Mouse (Mus musculus) heart, adult 2 months (tissue): Measurements from ENCODE around the gene Kif1c. TPM values are rescaled to one million over a fixed set of nuclear protein-coding genes. Genes with fewer than 3 reads are reported as not detected.

Source experiments
- DNase-seq, 2 experiments: peaks; one replicate each; pipeline ENCODE4 v3.0.0; 2021
- H3K27ac ChIP-seq: fragments of 200-600 bp; 2 replicates; pipeline ENCODE4 v1.8.1; 2022
- H3K27me3 ChIP-seq: fragments of 200-500 bp; 2 replicates; pipeline ENCODE4 v1.6.1; 2012; ENCODE audit warnings: mild to moderate bottlenecking, low read length, inconsistent platforms, mixed read lengths; ENCODE audit not compliant: control insufficient read depth, insufficient read depth
- H3K36me3 ChIP-seq: fragments of 200-500 bp; 2 replicates; pipeline ENCODE4 v1.6.1; 2012; ENCODE audit warnings: low read length, inconsistent platforms; ENCODE audit not compliant: control insufficient read depth, insufficient read depth
- H3K4me1 ChIP-seq: fragments of 200-500 bp; 2 replicates; pipeline ENCODE4 v1.6.1; 2011; ENCODE audit warnings: low read length; ENCODE audit not compliant: control insufficient read depth, insufficient read depth
- H3K4me3 ChIP-seq: fragments of 200-600 bp; 2 replicates; pipeline ENCODE4 v1.8.1; 2022
- H3K79me2 ChIP-seq: fragments of 200-500 bp; replicated peaks from 2 replicates; pipeline ENCODE4 v1.6.1; 2012; ENCODE audit warnings: mild to moderate bottlenecking, inconsistent platforms, low read length, moderate library complexity, mixed read lengths; ENCODE audit not compliant: control insufficient read depth, insufficient read depth
- H3K9ac ChIP-seq: fragments of 200-500 bp; 2 replicates; pipeline ENCODE4 v1.6.1; 2012; ENCODE audit warnings: low read depth, mild to moderate bottlenecking, control low read depth, inconsistent platforms, low read length, mixed read lengths
- CTCF ChIP-seq: fragments of 200-600 bp; IDR thresholded peaks from 2 replicates; pipeline ENCODE4 v1.8.1; 2022; ENCODE audit warnings: antibody characterized with exemption, mild to moderate bottlenecking, moderate library complexity
- EP300 ChIP-seq: fragments of 200-500 bp; IDR thresholded peaks from 2 replicates; pipeline ENCODE4 v1.6.1; 2011; ENCODE audit warnings: low read depth, low read length, control low read depth; ENCODE audit not compliant: insufficient read depth
- POLR2A ChIP-seq: fragments of 200-500 bp; IDR thresholded peaks from 2 replicates; pipeline ENCODE4 v1.6.1; 2011; ENCODE audit warnings: mild to moderate bottlenecking, low read depth, low read length, control low read depth; ENCODE audit not compliant: insufficient read depth
- WGBS: fragments of 180-500 bp; shearing (Covaris S2); methylation state at CpG from one replicate; pipeline ENCODE4 v1.1.7; 2018; 5-methylcytosine and 5-hydroxymethylcytosine counted together
- intact Hi-C: fragments of 180-260 bp; cut with DNase I; formaldehyde crosslinking; loops from one replicate; pipeline ENCODE4 v1.15.1; 2025
- polyA plus RNA-seq: library from polyadenylated mRNA; depleted of rRNA; stranded (reverse); fragments of >200 nt; gene quantifications from 2 replicates; pipeline ENCODE4 v1.2.3, GENCODE M21; 2012
- total RNA-seq, 2 experiments: library from RNA; stranded (reverse); gene quantifications; 2 replicates each; pipeline ENCODE4 v1.2.3; 2021

Gene Kif1c
- total and polyA plus RNA-seq, 3 experiments: 153 to 524 (median 477) TPM

DNA sequence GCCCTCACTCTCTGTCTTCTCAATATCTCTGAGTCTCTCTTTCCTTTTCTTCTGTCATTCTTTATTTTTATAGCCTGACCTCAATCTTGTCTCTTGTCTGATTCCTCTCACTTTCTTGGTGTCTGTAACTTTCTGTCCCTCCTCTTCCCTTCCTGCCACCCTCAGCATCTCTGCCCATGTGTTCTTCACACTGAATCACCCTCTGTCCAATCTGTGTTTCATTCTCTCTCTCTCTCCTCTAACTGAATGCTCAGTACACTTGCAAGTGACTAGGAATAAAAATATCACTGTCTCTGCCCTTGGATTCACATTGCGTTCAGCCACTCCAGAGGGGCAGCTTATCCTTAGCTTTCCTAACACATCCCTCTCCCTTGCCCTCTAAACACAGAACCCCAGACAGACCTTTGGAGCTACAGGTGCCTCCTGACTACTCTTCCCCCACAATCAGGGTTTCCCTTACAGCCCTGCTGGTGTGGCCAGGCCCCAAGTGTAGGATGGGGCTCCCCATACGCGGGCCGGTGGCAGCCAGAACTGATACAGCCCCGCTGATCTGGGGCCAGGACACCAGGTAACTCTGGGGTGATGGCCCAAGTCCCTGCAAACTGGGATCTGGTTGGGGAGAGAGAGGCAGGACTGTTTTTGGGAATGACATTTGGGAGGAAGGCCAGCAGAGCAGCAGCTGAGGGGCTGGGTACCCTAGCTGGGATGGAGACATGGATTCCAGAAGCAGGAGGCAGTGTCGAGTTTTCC lies 1.8 kb downstream of the Kif1c start:
- Histone ChIP-seq H3K36me3 (peaks cover 5% of the 10 kb centered on the region; the same call in 1 of the 2 replicates), H3K4me3 (peak overlapping the region; percentile 92), H3K27ac (peak overlapping the region; percentile 100), H3K9ac (peak overlapping the region; percentile 91), H3K4me1 (peaks cover 6% of the 10 kb centered on the region), H3K27me3 (no peaks in the 10 kb centered on the region), H3K79me2 (peaks cover 2% of the 10 kb centered on the region; the same call in 1 of the 2 replicates)
- DNase-seq: peak; percentile 45 to 47
- 49% methylated on average over 6 of the region's 6 CpGs for WGBS
- intact Hi-C loops: loop anchor here (2.0 kb wide), 1 partner anchor 55 kb away; the partner anchor contains the start of genes Rnf167 and Slc25a11
- TF ChIP-seq POLR2A (0 out of 2 replicates have a peak, but pooled peaks have one; percentile 15), CTCF (no peak)

DNA sequence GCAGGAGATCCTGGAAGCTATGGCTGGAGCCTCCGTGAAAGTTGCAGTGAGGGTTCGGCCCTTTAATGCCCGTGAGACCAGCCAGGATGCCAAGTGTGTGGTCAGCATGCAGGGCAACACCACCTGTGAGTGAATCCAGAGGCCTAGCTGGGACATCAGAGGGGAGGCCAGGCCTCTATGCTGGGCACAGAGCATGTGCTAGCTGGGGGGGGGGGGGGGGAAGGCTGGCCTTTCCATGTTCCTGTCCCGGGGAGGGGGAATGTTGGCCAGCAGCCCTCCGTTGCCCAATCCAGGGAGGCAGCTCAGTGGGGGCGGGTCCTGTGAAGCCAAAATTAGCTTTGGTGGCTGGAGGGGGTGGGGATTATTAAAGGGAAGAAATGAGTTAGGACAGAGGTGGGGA lies 2.4 kb downstream of the Kif1c start:
- H3K79me2 ChIP-seq: peaks cover 2% of the 10 kb centered on the region; the same call in 1 of the 2 replicates
- intact Hi-C loops: no loop called here
- peak overlapping the region; percentile 100 for H3K27ac ChIP-seq
- peak overlapping the region; percentile 76 for H3K9ac ChIP-seq
- peak; percentile 80 to 84 for DNase-seq
- 11% methylated on average over 6 of the region's 6 CpGs for WGBS
- peaks cover 5% of the 10 kb centered on the region; the same call in 1 of the 2 replicates for H3K36me3 ChIP-seq
- H3K4me1 ChIP-seq: peaks cover 6% of the 10 kb centered on the region
- H3K4me3 ChIP-seq: peak overlapping the region; percentile 37
- TF ChIP-seq CTCF: no peak
- TF ChIP-seq EP300: peak; percentile 73; the same call in 1 of the 2 replicates
- peak; percentile 69; the same call in 1 of the 2 replicates for TF ChIP-seq POLR2A
- no peaks in the 10 kb centered on the region for H3K27me3 ChIP-seq

DNA sequence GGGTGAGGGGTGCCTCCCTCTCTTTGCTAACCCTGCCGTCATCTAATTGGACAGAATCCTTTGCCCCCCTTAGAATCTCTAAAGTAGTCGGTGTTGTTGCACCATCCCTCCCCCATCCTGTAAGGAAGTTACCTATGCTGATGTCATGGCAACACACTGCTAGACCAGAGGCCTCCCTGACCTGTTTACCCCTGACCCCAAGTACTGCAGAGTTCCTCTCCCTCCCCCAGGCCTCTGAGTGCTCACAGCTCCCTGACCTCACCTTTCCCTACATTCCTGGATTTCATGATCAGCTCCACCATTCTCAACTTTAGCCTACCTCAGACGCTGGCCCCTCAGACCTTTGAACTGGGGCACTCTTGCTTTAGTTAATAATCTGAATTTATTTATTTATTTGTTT lies 5.8 kb downstream of the Kif1c start:
- Histone ChIP-seq H3K27ac (no peak overlapping the region), H3K9ac (no peak overlapping the region), H3K4me1 (peaks cover 6% of the 10 kb centered on the region), H3K36me3 (peaks cover 5% of the 10 kb centered on the region; the same call in 1 of the 2 replicates), H3K79me2 (peaks cover 2% of the 10 kb centered on the region; the same call in 1 of the 2 replicates), H3K27me3 (no peaks in the 10 kb centered on the region), H3K4me3 (no peak overlapping the region)
- intact Hi-C loops: no loop called here
- TF ChIP-seq EP300: no peak
- TF ChIP-seq POLR2A: no peak
- no peak for TF ChIP-seq CTCF
- no peak for DNase-seq
- 72% methylated on average over 3 of the region's 3 CpGs for WGBS

DNA sequence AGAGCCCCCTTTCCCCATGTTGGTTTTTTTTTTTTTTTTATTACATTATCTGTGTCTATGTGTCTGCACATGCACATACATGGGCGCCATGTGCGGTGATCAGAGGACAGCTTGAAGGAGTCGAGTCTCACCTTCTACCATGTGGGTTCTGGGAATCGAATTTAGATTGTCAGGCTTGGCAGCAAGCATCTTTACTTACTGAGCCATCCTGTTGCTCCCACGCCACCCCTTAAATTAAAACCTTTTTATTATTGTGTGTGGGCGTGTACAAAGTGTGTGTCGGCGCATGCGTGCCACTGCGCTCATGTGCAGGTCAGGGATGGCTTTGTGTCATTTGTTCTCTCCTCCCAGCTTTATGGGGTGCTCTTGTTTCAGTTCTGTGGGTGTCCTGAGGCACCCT lies 10.7 kb downstream of the Kif1c start:
- TF ChIP-seq EP300: no peak
- no peak for TF ChIP-seq POLR2A
- no peak for TF ChIP-seq CTCF
- Histone ChIP-seq H3K4me3 (no peak overlapping the region), H3K9ac (no peak overlapping the region), H3K27me3 (no peaks in the 10 kb centered on the region), H3K79me2 (no peaks in the 10 kb centered on the region), H3K36me3 (no peaks in the 10 kb centered on the region; the same call in 1 of the 2 replicates), H3K27ac (no peak overlapping the region), H3K4me1 (no peaks in the 10 kb centered on the region)
- intact Hi-C loops: no loop called here
- DNase-seq: no peak
- WGBS: 94% methylated on average over 10 of the region's 10 CpGs

DNA sequence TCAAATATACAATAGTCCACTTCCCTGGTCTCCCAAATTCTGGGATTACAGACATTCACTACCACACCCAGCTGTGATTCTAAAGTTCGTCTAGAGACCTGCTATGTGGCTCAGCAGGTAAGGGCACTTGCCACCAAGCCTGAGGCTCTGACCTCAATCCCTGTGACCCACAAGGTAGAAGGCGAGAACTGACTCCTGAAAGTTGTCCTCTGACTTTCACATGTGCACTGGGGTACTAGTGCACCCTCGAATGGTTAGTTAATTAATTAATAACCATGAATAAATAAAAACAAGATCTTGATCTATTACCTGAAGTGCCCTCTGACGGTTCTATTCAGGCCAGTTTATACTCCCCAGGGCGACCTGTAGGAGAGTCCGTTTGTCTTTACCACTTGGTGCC lies 12.9 kb downstream of the Kif1c start:
- 93% methylated on average over 6 of the region's 6 CpGs for WGBS
- DNase-seq: no peak
- no peaks in the 10 kb centered on the region for H3K79me2 ChIP-seq
- no peak overlapping the region for H3K27ac ChIP-seq
- H3K4me3 ChIP-seq: no peak overlapping the region
- no peak for TF ChIP-seq EP300
- no peak for TF ChIP-seq POLR2A
- no peak for TF ChIP-seq CTCF
- intact Hi-C loops: no loop called here
- H3K9ac ChIP-seq: no peak overlapping the region
- H3K27me3 ChIP-seq: no peaks in the 10 kb centered on the region
- H3K4me1 ChIP-seq: no peaks in the 10 kb centered on the region
- H3K36me3 ChIP-seq: no peaks in the 10 kb centered on the region; the same call in 1 of the 2 replicates

DNA sequence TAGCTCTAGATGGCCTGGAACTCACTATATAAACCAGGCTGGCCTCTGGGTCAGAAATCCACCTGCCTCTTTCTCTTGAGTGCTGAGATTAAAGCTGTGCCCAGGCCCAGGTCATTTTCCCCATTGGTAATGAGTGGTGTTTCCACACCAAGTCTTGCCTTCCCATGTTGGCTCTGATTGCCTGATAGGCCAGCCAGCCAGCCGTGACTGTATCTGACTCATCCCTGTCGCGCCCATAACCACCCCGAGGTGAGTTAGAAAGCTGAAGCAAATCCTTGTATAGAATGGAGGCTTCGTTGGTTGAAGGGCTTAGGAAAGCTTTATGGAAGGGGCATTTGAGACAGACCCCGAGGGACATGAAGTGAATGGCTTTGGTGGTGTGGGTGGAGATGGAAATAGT lies 15.5 kb downstream of the Kif1c start:
- no peak for DNase-seq
- TF ChIP-seq CTCF (no peak), EP300 (no peak), POLR2A (no peak)
- H3K27me3 ChIP-seq: no peaks in the 10 kb centered on the region
- no peak overlapping the region for H3K9ac ChIP-seq
- no peak overlapping the region for H3K27ac ChIP-seq
- no peaks in the 10 kb centered on the region for H3K79me2 ChIP-seq
- intact Hi-C loops: no loop called here
- no peak overlapping the region for H3K4me3 ChIP-seq
- WGBS: 81% methylated on average over 6 of the region's 6 CpGs
- no peaks in the 10 kb centered on the region for H3K4me1 ChIP-seq
- H3K36me3 ChIP-seq: no peaks in the 10 kb centered on the region
